Mouse (Mus musculus) spleen, embryonic (tissue): Measurements from ENCODE around the gene Hsd3b7.
"Not testable (repeated sequence)": the region's sequence is repeated elsewhere in the genome, so short reads cannot be mapped to it uniquely, and the experiment has no call there.

Experiments used
- CTCF ChIA-PET: fragments of 350-600 bp; sonication (Branson Sonifier 250); formaldehyde crosslinking; loops from one replicate; lab custom pipeline; 2022; lab: Charles Lee

The Hsd3b7 gene

DNA sequence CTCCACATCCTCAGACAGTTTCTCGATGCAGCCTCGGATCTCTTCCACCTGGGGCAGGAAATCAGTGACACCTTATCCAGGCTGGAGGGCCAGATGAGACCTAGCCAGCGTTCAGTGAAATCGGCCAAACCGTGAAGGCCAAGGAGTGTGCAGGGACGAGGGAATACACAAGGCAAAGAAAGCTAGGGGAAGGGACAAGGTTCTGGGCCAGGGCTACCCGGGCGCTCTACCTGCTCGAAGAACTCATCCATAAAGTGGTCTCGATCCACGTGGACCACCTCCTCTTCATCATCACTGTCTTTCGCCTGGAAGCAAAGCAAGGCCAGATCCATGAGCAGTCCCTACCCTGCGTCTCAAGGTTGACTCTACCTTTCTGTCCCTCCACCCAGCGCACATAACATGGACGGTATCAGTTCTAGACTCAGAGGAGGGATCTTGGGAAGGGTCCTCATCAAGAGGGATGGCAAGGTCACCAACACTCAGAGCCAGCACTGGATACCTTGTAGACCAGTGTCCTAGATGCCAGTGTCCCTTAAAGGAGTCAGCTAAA is 14.8 kb downstream of the Hsd3b7 start:
- CTCF ChIA-PET: no interaction called here

DNA sequence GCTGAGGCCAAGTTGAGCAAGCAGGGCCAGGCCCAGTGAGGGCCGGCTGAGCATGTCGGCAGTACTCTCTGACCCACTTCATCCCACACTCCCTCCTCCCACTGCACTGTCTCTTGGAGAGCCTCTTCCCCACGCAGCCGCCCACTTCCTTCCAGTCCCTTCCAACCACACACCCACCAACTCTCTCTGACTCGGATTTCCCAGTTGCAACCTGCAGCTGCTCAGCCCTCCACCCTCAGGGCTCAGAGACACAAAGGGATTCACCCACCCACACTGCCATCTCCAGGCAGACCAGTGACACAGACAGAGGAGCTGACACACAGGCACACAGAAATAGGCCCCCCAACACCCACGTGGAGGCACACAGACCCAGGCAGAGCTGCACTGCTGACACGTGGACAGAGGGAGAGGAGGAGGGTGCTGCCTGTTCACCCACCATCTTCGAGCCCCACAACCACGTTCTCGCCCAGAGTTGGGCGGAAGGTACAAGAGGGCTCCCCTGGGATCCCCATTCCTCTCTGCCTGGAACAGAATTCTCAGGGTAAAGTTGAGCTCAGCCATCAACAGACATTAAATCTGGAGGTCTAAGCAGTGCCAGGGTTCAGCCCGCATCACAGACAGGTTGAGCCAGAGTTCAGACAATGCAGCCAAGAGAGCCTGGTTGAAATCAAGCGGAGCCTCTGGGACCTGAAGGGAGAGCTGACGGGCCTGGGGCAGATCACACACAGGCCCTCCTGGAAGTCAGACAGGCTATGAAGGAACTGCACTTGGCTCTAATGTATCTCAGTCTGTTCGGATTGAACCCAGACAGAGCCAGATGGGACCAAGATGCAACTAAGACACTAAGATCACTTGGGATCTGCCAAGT is 15.8 kb downstream of the Hsd3b7 start:
- CTCF ChIA-PET: interaction anchor here (0.6 kb wide), 1 partner anchor 448 kb away, joined by 3 read pairs; no protein-coding TSS in a partner anchor

GRCm38 (mm10) chr7:127817053-127817452 is 16.6 kb downstream of the Hsd3b7 start:
- CTCF ChIA-PET: no interaction called here

GRCm38 (mm10) chr7:127817776-127818175 is 17.4 kb downstream of the Hsd3b7 start:
- CTCF ChIA-PET: no interaction called here

DNA sequence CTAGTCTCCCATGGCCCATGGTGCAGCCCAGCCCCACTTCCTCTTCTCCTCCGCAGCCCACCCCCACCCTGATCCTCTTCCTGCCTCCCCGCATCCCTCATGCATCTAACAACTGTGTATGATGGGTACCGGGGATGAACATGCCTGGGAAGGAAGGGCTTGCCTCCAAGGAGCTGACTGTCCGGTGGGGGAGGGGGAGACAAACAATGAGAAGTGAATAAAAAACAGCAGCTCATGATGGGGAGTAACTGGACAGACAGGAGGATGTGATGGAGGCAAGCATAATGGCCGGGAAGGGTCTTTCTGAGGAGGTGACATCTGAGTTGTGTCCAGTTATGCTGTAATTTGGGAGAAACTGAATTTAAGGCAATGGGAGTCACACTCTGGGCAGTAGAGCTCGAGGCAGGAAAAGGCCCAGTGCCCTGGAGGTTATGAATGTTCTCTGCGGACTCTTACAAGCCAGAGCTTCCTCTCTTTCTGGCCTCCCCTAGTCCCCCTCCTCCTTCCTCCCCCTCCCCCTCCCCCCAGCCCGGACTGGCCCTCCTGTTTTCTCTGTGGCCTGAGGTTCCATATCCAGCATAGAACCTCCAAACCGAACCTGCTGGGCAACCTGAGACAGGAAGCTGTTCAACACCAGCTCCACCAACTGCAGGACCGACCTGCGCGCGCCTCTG is 20.6 kb downstream of the Hsd3b7 start:
- CTCF ChIA-PET: interaction anchor here (0.6 kb wide), 1 partner anchor 8 kb away, joined by 4 read pairs; no protein-coding TSS in a partner anchor

GRCm38 (mm10) chr7:127822494-127822893 is 22.1 kb downstream of the Hsd3b7 start:
- CTCF ChIA-PET: interaction anchor here (0.7 to 0.8 kb wide), 2 partner anchors 35 to 299 kb away, joined by 3 read pairs; no protein-coding TSS in a partner anchor

GRCm38 (mm10) chr7:127823236-127824171 is 23.1 kb downstream of the Hsd3b7 start:
- CTCF ChIA-PET: interaction anchor here (0.8 kb wide), 1 partner anchor 34 kb away, joined by 3 read pairs; no protein-coding TSS in a partner anchor

DNA sequence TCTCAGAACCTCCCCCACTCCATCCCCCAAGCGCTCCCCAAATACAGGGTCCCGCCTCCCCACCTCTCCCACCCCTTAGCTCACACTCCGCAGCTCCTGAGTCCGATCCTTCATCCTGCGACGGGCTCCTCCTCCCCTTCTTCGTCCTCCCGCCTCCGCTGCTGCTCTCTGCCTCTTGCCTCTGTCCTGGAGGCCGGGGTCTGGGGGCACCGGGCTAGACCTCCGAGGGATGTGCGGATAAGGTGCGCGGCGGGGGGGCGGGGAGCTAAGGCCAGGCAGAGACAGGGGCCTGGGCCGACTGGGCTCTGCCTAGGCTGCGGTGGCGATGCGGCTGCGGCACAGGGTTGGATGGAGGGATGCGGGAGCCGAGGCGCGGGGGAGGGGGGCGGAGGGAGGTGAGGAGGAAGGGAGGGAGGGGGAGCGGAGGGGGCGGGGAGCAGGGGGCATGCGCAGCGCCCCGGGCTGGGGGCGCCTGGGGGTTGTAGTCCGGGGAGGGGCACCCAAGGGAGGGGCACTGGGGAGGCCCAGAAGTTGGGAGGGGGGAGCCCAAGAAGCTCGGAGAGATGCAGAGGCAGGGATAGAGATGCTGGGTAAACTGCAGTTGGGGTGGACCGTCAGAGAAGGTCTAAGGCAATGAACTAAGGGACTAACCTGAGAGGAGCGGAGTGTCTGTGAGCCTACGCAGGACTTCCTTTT is 23.9 kb downstream of the Hsd3b7 start, which contains the start of the genes Stx4a and Stx1b:
Stx4a (plus strand) TSS at position 119 of the 696 bp plus-strand sequence.
Stx1b (minus strand) TSS at position 374 of the 696 bp plus-strand sequence.
- CTCF ChIA-PET: no interaction called here

- CTCF ChIA-PET: no interaction called here
Observed at GRCm38 (mm10) chr7:127835550-127835949, 35.1 kb downstream of the Hsd3b7 start.

- CTCF ChIA-PET: no interaction called here
Observed at GRCm38 (mm10) chr7:127837473-127837872, 37.1 kb downstream of the Hsd3b7 start.

GRCm38 (mm10) chr7:127837878-127838277 is 37.5 kb downstream of the Hsd3b7 start:
- CTCF ChIA-PET: not testable (repeated sequence)

DNA sequence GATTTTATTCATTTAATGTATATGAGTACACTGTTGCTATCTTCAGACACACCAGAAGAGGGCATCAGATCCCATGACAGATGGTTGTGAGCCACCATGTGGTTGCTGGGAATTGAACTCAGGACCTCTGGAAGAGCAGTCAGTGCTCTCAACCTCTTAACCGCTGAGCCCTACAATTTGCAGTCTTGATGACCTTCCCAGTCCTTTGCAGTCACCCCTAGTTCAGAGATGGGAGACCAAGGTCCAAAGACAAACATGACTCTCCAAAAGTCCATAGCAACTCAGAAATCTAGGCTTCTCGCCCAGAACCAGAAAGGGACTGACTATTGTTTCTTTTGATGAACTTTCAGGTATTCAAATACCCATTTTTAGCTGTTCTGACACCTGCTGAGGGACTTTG is 39.6 kb downstream of the Hsd3b7 start:
- CTCF ChIA-PET: interaction anchor here (0.7 kb wide), 1 partner anchor 39 kb away, joined by 8 read pairs; the partner anchor contains the start of gene Hsd3b7

DNA sequence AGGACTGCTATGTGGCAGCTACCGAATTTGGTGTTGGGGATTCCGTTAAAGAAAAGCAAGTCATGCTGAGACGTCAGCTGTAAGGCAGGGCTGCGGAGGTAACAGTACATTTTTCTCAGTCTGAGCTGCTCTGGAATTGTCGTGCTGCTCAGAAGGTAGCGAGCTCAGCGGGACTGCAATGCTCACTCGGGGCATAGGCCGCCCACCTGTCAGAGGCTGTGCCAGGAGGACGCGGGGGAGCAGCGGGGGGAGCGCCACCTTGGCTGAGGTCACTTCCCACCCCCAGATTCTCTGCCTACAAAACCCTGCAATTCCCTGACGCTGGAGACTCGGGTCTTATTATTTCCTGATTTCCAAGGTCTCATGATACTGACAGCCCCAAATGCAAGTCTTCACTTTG is 40.5 kb downstream of the Hsd3b7 start:
- CTCF ChIA-PET: interaction anchor here (0.5 to 0.6 kb wide), 2 partner anchors 21 to 221 kb away, joined by 3 to 13 read pairs; no protein-coding TSS in a partner anchor

- CTCF ChIA-PET: no interaction called here
Observed at GRCm38 (mm10) chr7:127841340-127842000, 41.1 kb downstream of the Hsd3b7 start.

GRCm38 (mm10) chr7:127842001-127842718 is 41.8 kb downstream of the Hsd3b7 start:
- CTCF ChIA-PET: no interaction called here

GRCm38 (mm10) chr7:127849973-127850875 is 49.8 kb downstream of the Hsd3b7 start:
- CTCF ChIA-PET: no interaction called here

GRCm38 (mm10) chr7:127850906-127851305 is 50.5 kb downstream of the Hsd3b7 start:
- CTCF ChIA-PET: no interaction called here
